Comparison of ENCODE assay signal across 27 mouse cellular contexts in genomic region chr8:18467511-18467910, GRCm38 (mm10).
A peak's percentile ranks its signal among the peaks of the same experiment; 100 is the strongest.
DNase-seq lines count a peak whose midpoint lies in the region; ATAC-seq and TF ChIP-seq lines count a peak whose summit lies in the region.
"Had no signal": no experiment of that assay in that cellular context is flagged by ENCODE, and none has a peak within 500 bp of the region (broad histone marks: within the 10 kb centered on the region; RNA-seq: fewer than 3 reads in every experiment).

No protein-coding gene starts in this region.

- no peaks in the 10 kb centered on the region for H3K36me3 ChIP-seq in lung, embryonic 14.5 days (ENCODE audit: insufficient read depth)
- H3K36me3 ChIP-seq: forebrain, embryonic 10.5 days; heart, embryonic 12.5 days; heart, embryonic 15.5 days; hindbrain, embryonic 10.5 days; hindbrain, embryonic 13.5 days had no signal

- TF ChIP-seq CTCF in lung, embryonic 14.5 days (IDR thresholded peaks at IDR 0.05; ENCODE audit: low read depth): no peak

- no peak overlapping the region for H3K4me2 ChIP-seq in lung, embryonic 14.5 days
- H3K4me2 ChIP-seq: heart, embryonic 12.5 days; heart, embryonic 15.5 days; hindbrain, embryonic 13.5 days had no signal

- H3K27me3 ChIP-seq in lung, embryonic 14.5 days (ENCODE audit: insufficient read depth, low read length): no peaks in the 10 kb centered on the region
- H3K27me3 ChIP-seq: heart, embryonic 12.5 days; heart, embryonic 15.5 days; hindbrain, embryonic 13.5 days had no signal

- DNase-seq in left cerebral cortex, adult 18-20 months (ENCODE audit: low spot score in 2 of 2): peak; percentile 9 to 24
- no peak for DNase-seq in left cerebral cortex, adult 11 months (ENCODE audit: low spot score)
- peak; percentile 34 for DNase-seq in lung, embryonic 14.5 days
- no peak for DNase-seq in lung, postnatal 14 days
- peak; percentile 21 to 43 for DNase-seq in left cerebral cortex, postnatal 25 days (ENCODE audit: low spot score in 2 of 2)
- peak; percentile 50 for DNase-seq in right cerebral cortex, postnatal 14 days
- no peak for DNase-seq in embryo, embryonic 10.5 days (ENCODE audit: low spot score)
- no peak for DNase-seq in heart, adult 9 months (ENCODE audit: low spot score in 2 of 2)
- DNase-seq: adrenal gland, adult 2 months; adrenal gland, postnatal 14 days; cerebellum, adult 11-12 months; cerebellum, adult 8-10 months; cerebellum, postnatal 10 days; cerebellum, postnatal 36 days; gastrocnemius, adult 2 months; gastrocnemius, postnatal 14 days; heart, adult 11 months; heart, postnatal 10 days; heart, postnatal 36 days had no signal

- no peak overlapping the region for H3K27ac ChIP-seq in lung, embryonic 14.5 days (ENCODE audit: low read depth)
- H3K27ac ChIP-seq: forebrain, embryonic 10.5 days; gastrocnemius, adult 2 months; heart, embryonic 15.5 days; hindbrain, embryonic 10.5 days; hindbrain, embryonic 13.5 days had no signal

- no peaks in the 10 kb centered on the region for H3K9me3 ChIP-seq in lung, embryonic 14.5 days (ENCODE audit: low read depth, low read length)
- H3K9me3 ChIP-seq: forebrain, embryonic 10.5 days; heart, embryonic 12.5 days; heart, embryonic 15.5 days; hindbrain, embryonic 10.5 days; hindbrain, embryonic 13.5 days had no signal

- no peak overlapping the region for H3K9ac ChIP-seq in lung, embryonic 14.5 days
- H3K9ac ChIP-seq: heart, embryonic 12.5 days; heart, embryonic 15.5 days; hindbrain, embryonic 13.5 days had no signal

- no peak overlapping the region for H3K4me3 ChIP-seq in lung, embryonic 14.5 days (ENCODE audit: low read depth, low read length)
- H3K4me3 ChIP-seq: forebrain, embryonic 10.5 days; gastrocnemius, adult 2 months; heart, embryonic 12.5 days; heart, embryonic 15.5 days; hindbrain, embryonic 10.5 days; hindbrain, embryonic 13.5 days had no signal

- no peak for ATAC-seq in lung, embryonic 14.5 days (ENCODE audit: insufficient read depth)
- ATAC-seq: CD4-positive, CD25-positive, alpha-beta regulatory T cell, adult 4 months; forebrain, embryonic 14.5 days; hindbrain, embryonic 16.5 days had no signal

- intact Hi-C loops in left cerebral cortex, postnatal 25 days (cut with DNase I): no loop called here

- no peaks in the 10 kb centered on the region for H3K4me1 ChIP-seq in lung, embryonic 14.5 days (ENCODE audit: insufficient read depth)
- H3K4me1 ChIP-seq: forebrain, embryonic 10.5 days; heart, embryonic 12.5 days; hindbrain, embryonic 10.5 days; hindbrain, embryonic 13.5 days had no signal

- 52% methylated on average over 7 of the region's 7 CpGs for WGBS in lung, embryonic 14.5 days

Comparison
In these comparisons a context has a peak if more than half of its experiments do, and no peak if none do; other contexts are left out.
1. DNase-seq: peak in left cerebral cortex, adult 18-20 months (2 of 2), lung, embryonic 14.5 days (single experiment), left cerebral cortex, postnatal 25 days (2 of 2) and right cerebral cortex, postnatal 14 days (single experiment); none in left cerebral cortex, adult 11 months (single experiment), lung, postnatal 14 days (single experiment), embryo, embryonic 10.5 days (single experiment) and heart, adult 9 months (0 of 2).